Mouse (Mus musculus) limb, embryonic 12.5 days (tissue): ENCODE measurements around the gene Aldh1l1. TPM values are rescaled to one million over a fixed set of nuclear protein-coding genes. Genes with fewer than 3 reads are reported as not detected.

Experiments
- ATAC-seq: fragments of 200-750 bp; cut with Nextera tagmentation; 2 replicates; pipeline ENCODE4 v1.8.0; 2017; ENCODE audit warnings: low read depth, moderate TSS enrichment; ENCODE audit not compliant: insufficient number of reproducible peaks, insufficient read depth, low FRiP score, low TSS enrichment
- H3K27ac ChIP-seq: fragments of 300-500 bp; sonication (generic); 2 replicates; pipeline ENCODE4 v1.5.1; 2016; ENCODE audit warnings: mild to moderate bottlenecking, moderate library complexity
- H3K27me3 ChIP-seq: fragments of 300-500 bp; sonication (generic); 2 replicates; pipeline ENCODE4 v1.6.1; 2016; ENCODE audit warnings: mild to moderate bottlenecking, moderate library complexity
- H3K36me3 ChIP-seq: fragments of 300-500 bp; sonication (generic); 2 replicates; pipeline ENCODE4 v1.6.1; 2016; ENCODE audit warnings: mild to moderate bottlenecking, moderate library complexity
- H3K4me1 ChIP-seq: fragments of 300-500 bp; sonication (generic); replicated peaks from 2 replicates; pipeline ENCODE4 v1.6.1; 2016
- H3K4me2 ChIP-seq: fragments of 300-500 bp; sonication (generic); 2 replicates; pipeline ENCODE4 v1.6.1; 2016; ENCODE audit warnings: mild to moderate bottlenecking, moderate library complexity
- H3K4me3 ChIP-seq: fragments of 300-500 bp; sonication (generic); replicated peaks from 2 replicates; pipeline ENCODE4 v1.5.1; 2016; ENCODE audit warnings: mild to moderate bottlenecking
- H3K9ac ChIP-seq: fragments of 300-500 bp; sonication (generic); replicated peaks from 2 replicates; pipeline ENCODE4 v1.6.1; 2016; ENCODE audit warnings: mild to moderate bottlenecking, moderate library complexity
- H3K9me3 ChIP-seq: fragments of 300-500 bp; sonication (generic); 2 replicates; pipeline ENCODE4 v1.6.1; 2016; ENCODE audit warnings: mild to moderate bottlenecking, moderate library complexity
- whole genome bisulfite sequencing: fragments of 180-500 bp; shearing (Covaris S2); methylation state at CpG from one replicate; pipeline ENCODE4 v1.1.7; 2016; 5-methylcytosine and 5-hydroxymethylcytosine counted together
- polyA plus RNA-seq: library from polyadenylated mRNA; unstranded; fragments of >200 nt; fragmentation: Nextera tagmentation; extraction: Ambion mirVana; gene quantifications from 2 replicates; pipeline ENCODE4 v1.2.1, GENCODE M21; 2016

Aldh1l1 gene
- polyA plus RNA-seq, 1 experiment from 2014 or later, result 1.6 TPM

GRCm38 (mm10) chr6:90607196-90607595 lies 121.0 kb downstream of the Aldh1l1 start:
- H3K9me3 ChIP-seq, result no peaks in the 10 kb centered on the region
- no peak overlapping the region for H3K4me3 ChIP-seq
- H3K4me1 ChIP-seq, result peaks cover 5% of the 10 kb centered on the region; the same call in 1 of the 2 replicates
- no peak overlapping the region for H3K27ac ChIP-seq
- no peak for ATAC-seq
- H3K4me2 ChIP-seq, result no peak overlapping the region
- peaks cover 10% of the 10 kb centered on the region for H3K27me3 ChIP-seq
- H3K9ac ChIP-seq, result no peak overlapping the region
- no peaks in the 10 kb centered on the region for H3K36me3 ChIP-seq
- 16% methylated on average over 5 of the region's 5 CpGs for WGBS

GRCm38 (mm10) chr6:90608186-90608585 lies 122.0 kb downstream of the Aldh1l1 start:
- no peak overlapping the region for H3K4me3 ChIP-seq
- H3K9me3 ChIP-seq, result no peaks in the 10 kb centered on the region
- H3K4me1 ChIP-seq, result peaks cover 6% of the 10 kb centered on the region
- no peaks in the 10 kb centered on the region for H3K36me3 ChIP-seq
- H3K27ac ChIP-seq, result no peak overlapping the region
- H3K27me3 ChIP-seq, result peaks cover 8% of the 10 kb centered on the region
- H3K9ac ChIP-seq, result no peak overlapping the region
- no peak overlapping the region for H3K4me2 ChIP-seq
- no peak for ATAC-seq
- 70% methylated on average over 6 of the region's 6 CpGs for WGBS

GRCm38 (mm10) chr6:90610248-90610647 lies 124.0 kb downstream of the Aldh1l1 start:
- WGBS, result 84% methylated on average over 5 of the region's 5 CpGs
- no peak for ATAC-seq

GRCm38 (mm10) chr6:90613277-90613676 lies 127.0 kb downstream of the Aldh1l1 start:
- no peak overlapping the region for H3K27ac ChIP-seq
- no peak overlapping the region for H3K4me3 ChIP-seq
- no peak for ATAC-seq
- H3K9ac ChIP-seq, result no peak overlapping the region
- no peaks in the 10 kb centered on the region for H3K9me3 ChIP-seq
- no peaks in the 10 kb centered on the region for H3K27me3 ChIP-seq
- no peak overlapping the region for H3K4me2 ChIP-seq
- WGBS, result 72% methylated on average over 8 of the region's 8 CpGs
- peaks cover 19% of the 10 kb centered on the region for H3K4me1 ChIP-seq
- no peaks in the 10 kb centered on the region for H3K36me3 ChIP-seq

More at GRCm38 (mm10) chr6:90610248-90610647, 124.0 kb downstream of the Aldh1l1 start:
- Histone ChIP-seq H3K9ac (no peak overlapping the region), H3K27me3 (peaks cover 8% of the 10 kb centered on the region; the same call in 1 of the 2 replicates), H3K4me1 (peaks cover 24% of the 10 kb centered on the region), H3K36me3 (no peaks in the 10 kb centered on the region), H3K27ac (no peak overlapping the region), H3K4me3 (no peak overlapping the region), H3K4me2 (no peak overlapping the region), H3K9me3 (no peaks in the 10 kb centered on the region)

GRCm38 (mm10) chr6:90615362-90615761 lies 129.1 kb downstream of the Aldh1l1 start:
- WGBS, result 78% methylated on average over 7 of the region's 7 CpGs
- Histone ChIP-seq H3K9ac (no peak overlapping the region), H3K27ac (no peak overlapping the region), H3K4me2 (no peak overlapping the region), H3K9me3 (no peaks in the 10 kb centered on the region), H3K27me3 (no peaks in the 10 kb centered on the region), H3K4me3 (no peak overlapping the region), H3K36me3 (no peaks in the 10 kb centered on the region), H3K4me1 (peaks cover 19% of the 10 kb centered on the region)
- ATAC-seq, result no peak

GRCm38 (mm10) chr6:90615991-90616390 lies 129.8 kb downstream of the Aldh1l1 start:
- H3K4me1 ChIP-seq, result peaks cover 21% of the 10 kb centered on the region
- no peaks in the 10 kb centered on the region for H3K36me3 ChIP-seq
- H3K9me3 ChIP-seq, result no peaks in the 10 kb centered on the region
- no peak overlapping the region for H3K4me2 ChIP-seq
- H3K9ac ChIP-seq, result no peak overlapping the region
- 82% methylated on average over 6 of the region's 6 CpGs for WGBS
- H3K27me3 ChIP-seq, result no peaks in the 10 kb centered on the region
- no peak overlapping the region for H3K27ac ChIP-seq
- no peak overlapping the region for H3K4me3 ChIP-seq
- ATAC-seq, result no peak

- H3K4me1 ChIP-seq, result peaks cover 21% of the 10 kb centered on the region
- ATAC-seq, result no peak
- H3K27ac ChIP-seq, result no peak overlapping the region
- no peaks in the 10 kb centered on the region for H3K9me3 ChIP-seq
- H3K36me3 ChIP-seq, result no peaks in the 10 kb centered on the region
- WGBS, result 79% methylated on average over 6 of the region's 6 CpGs
- H3K27me3 ChIP-seq, result no peaks in the 10 kb centered on the region
- no peak overlapping the region for H3K4me3 ChIP-seq
- H3K4me2 ChIP-seq, result no peak overlapping the region
- no peak overlapping the region; the same call in 1 of the 2 replicates for H3K9ac ChIP-seq
These were observed 130.3 kb downstream of the Aldh1l1 start for GRCm38 (mm10) chr6:90616481-90616880.

GRCm38 (mm10) chr6:90618274-90618673 lies 132.0 kb downstream of the Aldh1l1 start:
- ATAC-seq, result no peak
- Histone ChIP-seq H3K4me1 (peaks cover 26% of the 10 kb centered on the region), H3K9me3 (no peaks in the 10 kb centered on the region), H3K4me3 (no peak overlapping the region), H3K9ac (no peak overlapping the region), H3K27me3 (no peaks in the 10 kb centered on the region), H3K36me3 (no peaks in the 10 kb centered on the region), H3K27ac (no peak overlapping the region), H3K4me2 (no peak overlapping the region)
- 81% methylated on average over 4 of the region's 4 CpGs for WGBS

- Histone ChIP-seq H3K4me2 (no peak overlapping the region), H3K9ac (no peak overlapping the region), H3K27ac (no peak overlapping the region), H3K36me3 (no peaks in the 10 kb centered on the region), H3K4me1 (peaks cover 19% of the 10 kb centered on the region), H3K9me3 (no peaks in the 10 kb centered on the region), H3K4me3 (no peak overlapping the region), H3K27me3 (no peaks in the 10 kb centered on the region)
- WGBS, result 82% methylated on average over 19 of the region's 19 CpGs
- no peak for ATAC-seq
These were observed 132.8 kb downstream of the Aldh1l1 start for GRCm38 (mm10) chr6:90618821-90619636.

GRCm38 (mm10) chr6:90619936-90620335 lies 133.7 kb downstream of the Aldh1l1 start:
- H3K9ac ChIP-seq, result no peak overlapping the region
- WGBS, result 70% methylated on average over 5 of the region's 5 CpGs
- H3K9me3 ChIP-seq, result no peaks in the 10 kb centered on the region
- no peak overlapping the region for H3K27ac ChIP-seq
- H3K36me3 ChIP-seq, result no peaks in the 10 kb centered on the region
- ATAC-seq, result no peak
- H3K4me3 ChIP-seq, result no peak overlapping the region
- peaks cover 9% of the 10 kb centered on the region for H3K4me1 ChIP-seq
- no peak overlapping the region for H3K4me2 ChIP-seq
- H3K27me3 ChIP-seq, result no peaks in the 10 kb centered on the region

- no peaks in the 10 kb centered on the region for H3K9me3 ChIP-seq
- H3K36me3 ChIP-seq, result no peaks in the 10 kb centered on the region
- ATAC-seq, result no peak
- WGBS, result 63% methylated on average over 9 of the region's 9 CpGs
- peaks cover 9% of the 10 kb centered on the region; the same call in 1 of the 2 replicates for H3K4me1 ChIP-seq
- no peak overlapping the region for H3K4me3 ChIP-seq
- H3K27me3 ChIP-seq, result no peaks in the 10 kb centered on the region
- H3K9ac ChIP-seq, result no peak overlapping the region
- no peak overlapping the region for H3K4me2 ChIP-seq
- H3K27ac ChIP-seq, result no peak overlapping the region
These were observed 134.8 kb downstream of the Aldh1l1 start for GRCm38 (mm10) chr6:90620791-90621583.
